8 mouse cellular contexts compared by ENCODE assay signal in the genomic region with DNA sequence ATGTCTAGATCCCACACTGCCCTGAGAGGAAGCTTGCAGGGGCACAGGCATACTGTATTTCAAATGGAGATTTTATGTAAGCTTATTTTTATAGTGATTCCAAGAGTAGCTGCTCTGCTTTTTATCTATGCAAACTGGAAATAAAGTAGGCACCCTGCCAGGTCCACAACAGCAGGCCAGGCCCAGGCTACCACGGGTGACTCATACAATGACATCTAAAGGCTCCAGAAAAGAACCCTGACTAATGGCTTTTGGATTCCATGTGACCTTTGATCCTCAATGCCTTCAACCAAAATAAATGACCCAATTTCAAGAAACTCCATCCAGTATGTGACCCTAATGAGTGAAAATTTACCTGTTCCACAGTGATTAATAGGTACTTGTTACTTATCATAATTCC.
DNase-seq lines count a peak whose midpoint lies in the region; ATAC-seq and TF ChIP-seq lines count a peak whose summit lies in the region.

No protein-coding gene starts in this region.

- TF ChIP-seq EP300 in heart, postnatal 0 days (IDR thresholded peaks at IDR 0.05; ENCODE audit: low read depth): no peak

- 2% methylated on average over 1 of the region's 1 CpGs for WGBS in midbrain, embryonic 14.5 days
- 4% methylated on average over 1 of the region's 1 CpGs for WGBS in midbrain, embryonic 15.5 days
- 0% methylated on average over 1 of the region's 1 CpGs for whole genome bisulfite sequencing in heart, postnatal 0 days
- WGBS in forebrain, embryonic 10.5 days: 5% methylated on average over 1 of the region's 1 CpGs

- H3K27me3 ChIP-seq in midbrain, embryonic 14.5 days (ENCODE audit: control insufficient read depth, insufficient read depth, low read length): no peaks in the 10 kb centered on the region
- no peaks in the 10 kb centered on the region for H3K27me3 ChIP-seq in midbrain, embryonic 15.5 days (replicated peaks)
- H3K27me3 ChIP-seq in heart, postnatal 0 days (ENCODE audit: control insufficient read depth, insufficient read depth, low read length): no peaks in the 10 kb centered on the region
- H3K27me3 ChIP-seq in forebrain, embryonic 10.5 days (ENCODE audit: poor library complexity, severe bottlenecking): peaks cover 27% of the 10 kb centered on the region

- H3K4me3 ChIP-seq in midbrain, embryonic 14.5 days (replicated peaks; ENCODE audit: low read depth, low read length): no peak overlapping the region
- no peak overlapping the region for H3K4me3 ChIP-seq in midbrain, embryonic 15.5 days
- no peak overlapping the region for H3K4me3 ChIP-seq in heart, postnatal 0 days (ENCODE audit: low read depth, low read length)
- H3K4me3 ChIP-seq in forebrain, embryonic 10.5 days: no peak overlapping the region

- no peak for TF ChIP-seq CTCF in heart, postnatal 0 days (IDR thresholded peaks at IDR 0.05; ENCODE audit: low read depth)

- H3K9ac ChIP-seq in midbrain, embryonic 14.5 days (replicated peaks; ENCODE audit: low read length): no peak overlapping the region
- no peak overlapping the region for H3K9ac ChIP-seq in midbrain, embryonic 15.5 days
- H3K9ac ChIP-seq in heart, postnatal 0 days (replicated peaks; ENCODE audit: low read depth, low read length): no peak overlapping the region

- no peaks in the 10 kb centered on the region for H3K36me3 ChIP-seq in midbrain, embryonic 14.5 days (ENCODE audit: control insufficient read depth, insufficient read depth, low read length)
- no peaks in the 10 kb centered on the region for H3K36me3 ChIP-seq in midbrain, embryonic 15.5 days (replicated peaks)
- H3K36me3 ChIP-seq in heart, postnatal 0 days (replicated peaks; ENCODE audit: control insufficient read depth, insufficient read depth, low read length): 0 out of 2 replicates have a peak, but pooled peaks cover 3% of the 10 kb centered on the region
- H3K36me3 ChIP-seq in forebrain, embryonic 10.5 days (replicated peaks): no peaks in the 10 kb centered on the region

- no peaks in the 10 kb centered on the region for H3K9me3 ChIP-seq in midbrain, embryonic 14.5 days (ENCODE audit: control insufficient read depth, low read length)
- no peaks in the 10 kb centered on the region for H3K9me3 ChIP-seq in midbrain, embryonic 15.5 days
- H3K9me3 ChIP-seq in heart, postnatal 0 days (replicated peaks; ENCODE audit: control insufficient read depth, low read length): no peaks in the 10 kb centered on the region
- no peaks in the 10 kb centered on the region for H3K9me3 ChIP-seq in forebrain, embryonic 10.5 days

- H3K27ac ChIP-seq in midbrain, embryonic 14.5 days (replicated peaks; ENCODE audit: low read depth, low read length): no peak overlapping the region
- no peak overlapping the region for H3K27ac ChIP-seq in midbrain, embryonic 15.5 days
- peak overlapping the region; percentile 46 for H3K27ac ChIP-seq in heart, postnatal 0 days (ENCODE audit: low read depth)
- H3K27ac ChIP-seq in forebrain, embryonic 10.5 days: no peak overlapping the region

- peak; percentile 52 for DNase-seq in midbrain, embryonic 14.5 days
- DNase-seq in cerebellum, adult 11 months: peak; percentile 56
- DNase-seq in heart, postnatal 0 days (ENCODE audit: low spot score): peak; percentile 86
- DNase-seq in skeletal muscle tissue, adult 2 months (ENCODE audit: low read depth, low spot score): peak; percentile 18
- DNase-seq in T-cell, adult 2 months (ENCODE audit: low spot score): no peak
- DNase-seq in forebrain, embryonic 10.5 days (ENCODE audit: extremely low spot score, low spot score): no peak

- ATAC-seq in midbrain, embryonic 14.5 days (ENCODE audit: low FRiP score, low TSS enrichment): no peak; the same call in 1 of the 2 replicates
- ATAC-seq in midbrain, embryonic 15.5 days (replicated peaks): no peak
- peak; percentile 86 for ATAC-seq in heart, postnatal 0 days (ENCODE audit: insufficient read depth, low read depth)
- ATAC-seq in granulocyte monocyte progenitor cell, adult 5-6 weeks (replicated peaks; ENCODE audit: poor library complexity, severe bottlenecking): no peak

- H3K4me2 ChIP-seq in midbrain, embryonic 14.5 days (ENCODE audit: low read length): no peak overlapping the region
- no peak overlapping the region for H3K4me2 ChIP-seq in midbrain, embryonic 15.5 days
- H3K4me2 ChIP-seq in heart, postnatal 0 days (ENCODE audit: low read depth, low read length): no peak overlapping the region

- H3K4me1 ChIP-seq in midbrain, embryonic 14.5 days (ENCODE audit: control insufficient read depth, insufficient read depth, low read length): peaks cover 21% of the 10 kb centered on the region
- peaks cover 29% of the 10 kb centered on the region for H3K4me1 ChIP-seq in midbrain, embryonic 15.5 days
- H3K4me1 ChIP-seq in heart, postnatal 0 days (ENCODE audit: control insufficient read depth, insufficient read depth): peaks cover 30% of the 10 kb centered on the region
- H3K4me1 ChIP-seq in forebrain, embryonic 10.5 days: peaks cover 32% of the 10 kb centered on the region

Comparison
In these comparisons a context has a peak if more than half of its experiments do, and no peak if none do; other contexts are left out.
1. DNase-seq: peak in midbrain, embryonic 14.5 days (single experiment), cerebellum, adult 11 months (single experiment), heart, postnatal 0 days (single experiment) and skeletal muscle tissue, adult 2 months (single experiment); none in T-cell, adult 2 months (single experiment) and forebrain, embryonic 10.5 days (single experiment).